Mouse (Mus musculus): Measurements from ENCODE around the gene Slc25a29. TPM values are rescaled to one million over a fixed set of nuclear protein-coding genes. Genes with fewer than 3 reads are reported as not detected.

Slc25a29 gene
- total and polyA plus RNA-seq, 2 experiments from 2014 or later = 3.0 to 4.4 TPM

DNA sequence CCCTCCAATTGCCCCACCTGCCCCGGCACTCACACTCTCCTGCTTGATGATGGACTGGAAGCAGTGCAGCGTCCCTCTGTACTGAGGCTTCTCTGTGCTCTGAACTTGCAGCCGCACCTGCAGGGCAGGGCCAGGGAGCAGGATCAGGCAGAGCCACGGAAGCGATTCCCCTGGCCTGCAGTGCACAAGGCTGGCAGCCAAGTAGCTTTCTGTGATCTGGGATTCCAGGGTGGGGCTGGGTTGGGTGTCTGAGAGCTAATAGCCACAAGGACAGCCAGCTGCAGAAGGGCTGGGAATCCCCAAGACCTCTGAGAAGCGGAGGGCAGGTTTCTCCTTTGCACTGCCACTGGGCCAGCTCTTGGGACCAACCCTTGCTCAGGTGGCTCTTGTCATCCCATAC lies 8.0 kb downstream of the Slc25a29 start:
- no peak overlapping the region for H3K4me3 ChIP-seq (ENCODE audit: low read depth, low read length)
- DNase-seq (ENCODE audit: low spot score) = no peak
- no peak overlapping the region for H3K27ac ChIP-seq (ENCODE audit: low read depth)
- H3K9ac ChIP-seq (replicated peaks; ENCODE audit: low read depth, low read length) = no peak overlapping the region
- H3K27me3 ChIP-seq (ENCODE audit: control insufficient read depth, insufficient read depth, low read length) = no peaks in the 10 kb centered on the region
- TF ChIP-seq CTCF (IDR thresholded peaks at IDR 0.05; ENCODE audit: low read depth) = no peak
- no peak for TF ChIP-seq EP300 (IDR thresholded peaks at IDR 0.05; ENCODE audit: low read depth)
- no peak overlapping the region for H3K4me2 ChIP-seq (ENCODE audit: low read depth, low read length)
- WGBS = 91% methylated on average over 6 of the region's 6 CpGs
- ATAC-seq (ENCODE audit: insufficient read depth, low read depth) = no peak
- H3K36me3 ChIP-seq (replicated peaks; ENCODE audit: control insufficient read depth, insufficient read depth, low read length) = 0 out of 2 replicates have a peak, but pooled peaks cover 11% of the 10 kb centered on the region
- H3K4me1 ChIP-seq (ENCODE audit: control insufficient read depth, insufficient read depth) = no peaks in the 10 kb centered on the region
- H3K9me3 ChIP-seq (replicated peaks; ENCODE audit: control insufficient read depth, low read length) = 0 out of 2 replicates have a peak, but pooled peaks cover 3% of the 10 kb centered on the region

DNA sequence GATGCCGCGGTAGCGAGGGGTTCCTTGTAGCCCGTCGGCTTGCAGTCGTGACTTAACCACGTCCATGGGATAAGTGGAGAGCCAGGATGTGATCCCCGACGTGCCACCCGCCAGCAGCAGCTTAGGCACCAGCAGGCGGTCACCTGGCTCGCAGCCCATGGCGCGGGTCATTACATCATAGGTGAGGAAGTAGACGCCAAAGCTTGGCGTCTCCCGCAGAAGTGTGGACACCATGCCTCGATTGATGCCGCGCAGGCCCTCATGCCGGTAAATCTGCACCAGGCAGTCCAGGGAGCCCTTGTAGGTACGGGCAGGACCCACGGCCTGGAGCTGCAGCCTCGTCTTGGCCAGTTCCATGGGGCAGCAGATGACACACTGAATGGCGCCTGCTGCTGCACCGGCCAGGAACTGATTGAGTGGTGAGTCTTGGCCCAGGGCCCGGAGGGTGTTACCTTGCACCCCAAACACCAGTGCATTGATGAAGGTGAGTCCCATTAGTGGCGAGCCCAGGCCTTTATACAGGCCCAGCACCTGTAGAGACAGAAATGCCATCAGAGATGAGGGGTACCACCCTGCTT lies 8.6 kb downstream of the Slc25a29 start:
- H3K27ac ChIP-seq (ENCODE audit: low read depth) = no peak overlapping the region
- no peak for ATAC-seq (ENCODE audit: insufficient read depth, low read depth)

DNA sequence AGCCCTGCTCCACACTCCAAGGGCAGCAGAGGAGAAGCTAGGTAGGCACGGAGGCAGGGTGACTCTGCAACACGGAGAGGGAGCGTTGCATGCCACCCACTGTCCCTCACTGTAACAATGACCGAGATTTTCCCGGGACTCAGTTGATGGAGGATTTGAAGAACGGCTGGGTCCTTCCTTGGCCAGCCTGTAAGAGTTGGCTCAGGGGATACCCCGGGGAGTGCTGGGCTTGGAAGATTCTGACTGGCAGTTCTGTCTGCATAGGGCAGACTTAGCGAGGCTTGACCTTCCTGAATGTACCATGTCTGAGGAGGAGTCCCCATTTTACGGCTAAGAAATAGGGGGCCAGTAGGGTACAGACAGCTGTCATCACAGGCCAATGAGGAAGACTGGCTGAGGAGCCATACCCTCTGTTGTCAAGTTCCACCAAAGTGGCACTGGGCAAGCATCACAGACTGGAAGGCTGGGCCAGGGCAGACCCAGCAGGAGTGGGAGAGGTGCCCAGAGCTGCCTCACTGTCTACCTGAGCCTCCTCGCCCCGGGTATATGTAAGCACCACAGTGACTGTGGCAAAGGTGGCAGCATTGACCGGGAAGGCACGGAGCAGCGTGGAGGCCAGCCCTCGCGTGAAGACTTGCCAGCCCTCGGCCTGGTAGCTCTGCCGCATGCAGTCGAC lies 9.3 kb downstream of the Slc25a29 start:
- H3K27ac ChIP-seq (ENCODE audit: low read depth) = no peak overlapping the region
- no peaks in the 10 kb centered on the region for H3K27me3 ChIP-seq (ENCODE audit: control insufficient read depth, insufficient read depth, low read length)
- 0 out of 2 replicates have a peak, but pooled peaks cover 3% of the 10 kb centered on the region for H3K9me3 ChIP-seq (replicated peaks; ENCODE audit: control insufficient read depth, low read length)
- 0 out of 2 replicates have a peak, but pooled peaks cover 11% of the 10 kb centered on the region for H3K36me3 ChIP-seq (replicated peaks; ENCODE audit: control insufficient read depth, insufficient read depth, low read length)
- no peaks in the 10 kb centered on the region for H3K4me1 ChIP-seq (ENCODE audit: control insufficient read depth, insufficient read depth)
- H3K4me2 ChIP-seq (ENCODE audit: low read depth, low read length) = no peak overlapping the region
- ATAC-seq (ENCODE audit: insufficient read depth, low read depth) = no peak
- H3K4me3 ChIP-seq (ENCODE audit: low read depth, low read length) = no peak overlapping the region
- no peak for TF ChIP-seq CTCF (IDR thresholded peaks at IDR 0.05; ENCODE audit: low read depth)
- no peak for TF ChIP-seq EP300 (IDR thresholded peaks at IDR 0.05; ENCODE audit: low read depth)
- no peak overlapping the region for H3K9ac ChIP-seq (replicated peaks; ENCODE audit: low read depth, low read length)
- 93% methylated on average over 19 of the region's 19 CpGs for WGBS
- no peak for DNase-seq (ENCODE audit: low spot score)

More for the DNA sequence above, 8.6 kb downstream of the Slc25a29 start:
- H3K9me3 ChIP-seq (replicated peaks; ENCODE audit: control insufficient read depth, low read length) = 0 out of 2 replicates have a peak, but pooled peaks cover 3% of the 10 kb centered on the region
- H3K9ac ChIP-seq (replicated peaks; ENCODE audit: low read depth, low read length) = no peak overlapping the region
- 0 out of 2 replicates have a peak, but pooled peaks cover 11% of the 10 kb centered on the region for H3K36me3 ChIP-seq (replicated peaks; ENCODE audit: control insufficient read depth, insufficient read depth, low read length)
- no peak for DNase-seq (ENCODE audit: low spot score)
- TF ChIP-seq CTCF (IDR thresholded peaks at IDR 0.05; ENCODE audit: low read depth) = no peak
- TF ChIP-seq EP300 (IDR thresholded peaks at IDR 0.05; ENCODE audit: low read depth) = no peak
- no peaks in the 10 kb centered on the region for H3K27me3 ChIP-seq (ENCODE audit: control insufficient read depth, insufficient read depth, low read length)
- no peak overlapping the region for H3K4me3 ChIP-seq (ENCODE audit: low read depth, low read length)
- no peak overlapping the region for H3K4me2 ChIP-seq (ENCODE audit: low read depth, low read length)
- WGBS = 89% methylated on average over 28 of the region's 28 CpGs
- no peaks in the 10 kb centered on the region for H3K4me1 ChIP-seq (ENCODE audit: control insufficient read depth, insufficient read depth)

GRCm38 (mm10) chr12:108825561-108826224 lies 10.0 kb downstream of the Slc25a29 start:
- TF ChIP-seq CTCF (IDR thresholded peaks at IDR 0.05; ENCODE audit: low read depth) = no peak
- TF ChIP-seq EP300 (IDR thresholded peaks at IDR 0.05; ENCODE audit: low read depth) = no peak
- WGBS = 92% methylated on average over 13 of the region's 13 CpGs
- H3K4me1 ChIP-seq (ENCODE audit: control insufficient read depth, insufficient read depth) = no peaks in the 10 kb centered on the region
- DNase-seq (ENCODE audit: low spot score) (no peak), ATAC-seq (ENCODE audit: insufficient read depth, low read depth) (no peak)
- H3K9me3 ChIP-seq (replicated peaks; ENCODE audit: control insufficient read depth, low read length) = 0 out of 2 replicates have a peak, but pooled peaks cover 3% of the 10 kb centered on the region
- no peaks in the 10 kb centered on the region for H3K27me3 ChIP-seq (ENCODE audit: control insufficient read depth, insufficient read depth, low read length)
- no peak overlapping the region for H3K27ac ChIP-seq (ENCODE audit: low read depth)
- no peak overlapping the region for H3K9ac ChIP-seq (replicated peaks; ENCODE audit: low read depth, low read length)
- 0 out of 2 replicates have a peak, but pooled peaks cover 11% of the 10 kb centered on the region for H3K36me3 ChIP-seq (replicated peaks; ENCODE audit: control insufficient read depth, insufficient read depth, low read length)
- H3K4me2 ChIP-seq (ENCODE audit: low read depth, low read length) = no peak overlapping the region
- H3K4me3 ChIP-seq (ENCODE audit: low read depth, low read length) = no peak overlapping the region

GRCm38 (mm10) chr12:108824225-108824874 lies 11.3 kb downstream of the Slc25a29 start:
- no peaks in the 10 kb centered on the region for H3K27me3 ChIP-seq (ENCODE audit: control insufficient read depth, insufficient read depth, low read length)
- no peak for TF ChIP-seq EP300 (IDR thresholded peaks at IDR 0.05; ENCODE audit: low read depth)
- TF ChIP-seq CTCF (IDR thresholded peaks at IDR 0.05; ENCODE audit: low read depth) = no peak
- H3K9ac ChIP-seq (replicated peaks; ENCODE audit: low read depth, low read length) = no peak overlapping the region
- no peaks in the 10 kb centered on the region for H3K4me1 ChIP-seq (ENCODE audit: control insufficient read depth, insufficient read depth)
- H3K9me3 ChIP-seq (replicated peaks; ENCODE audit: control insufficient read depth, low read length) = 0 out of 2 replicates have a peak, but pooled peaks cover 3% of the 10 kb centered on the region
- 88% methylated on average over 15 of the region's 15 CpGs for WGBS
- ATAC-seq (ENCODE audit: insufficient read depth, low read depth) (no peak), DNase-seq (ENCODE audit: low spot score) (no peak)
- no peak overlapping the region for H3K4me3 ChIP-seq (ENCODE audit: low read depth, low read length)
- no peak overlapping the region for H3K27ac ChIP-seq (ENCODE audit: low read depth)
- H3K36me3 ChIP-seq (replicated peaks; ENCODE audit: control insufficient read depth, insufficient read depth, low read length) = 0 out of 2 replicates have a peak, but pooled peaks cover 11% of the 10 kb centered on the region
- no peak overlapping the region for H3K4me2 ChIP-seq (ENCODE audit: low read depth, low read length)
